Mouse (Mus musculus) layer of hippocampus, postnatal 25 days (tissue): ENCODE measurements at regions not wholly inside any gene's neighbourhood (a gene's known extent, or its start where the extent isn't known, plus 50 kb on each side); places are given as distances from the start of the nearest gene placed in this dataset.

Source experiments
- DNase-seq, 2 experiments: peaks; one replicate each; pipeline ENCODE4 v3.0.0; 2022; ENCODE audit warnings: mixed read lengths in 2 of 2, low spot score in 1 of 2; ENCODE audit errors: extremely low spot score in 1 of 2

DNA sequence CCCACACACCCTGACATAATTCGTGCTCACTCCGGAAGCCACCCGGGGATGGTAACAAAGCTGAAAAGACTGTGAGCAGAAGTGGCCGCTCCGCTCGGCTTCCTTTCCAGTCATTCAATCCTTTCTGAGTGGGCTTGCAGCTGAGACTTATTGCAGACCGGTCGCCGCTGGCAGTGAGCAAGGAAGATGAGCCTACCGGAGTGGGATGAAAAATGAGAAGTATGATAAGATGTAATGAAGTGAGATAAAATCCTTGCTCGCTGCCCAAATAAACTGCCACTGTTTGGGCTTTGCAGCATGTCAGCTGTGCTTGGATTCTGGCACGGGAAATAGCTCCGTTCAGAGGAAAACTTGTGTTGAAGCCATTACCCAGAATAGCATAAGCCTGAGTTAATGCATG lies 82.7 kb upstream of the Lingo2 start:
- DNase-seq: peak; percentile 5 to 20
